Mouse (Mus musculus): ENCODE results near the gene Prss54. TPM values are rescaled to one million over a fixed set of nuclear protein-coding genes. Genes with fewer than 3 reads are reported as not detected.
"Not testable (repeated sequence)": the region's sequence is repeated elsewhere in the genome, so short reads cannot be mapped to it uniquely, and the experiment has no call there.

The Prss54 gene
- not detected in 2 replicates for polyA plus RNA-seq (2014; fragmentation: Nextera tagmentation; extraction: Ambion mirVana)

DNA sequence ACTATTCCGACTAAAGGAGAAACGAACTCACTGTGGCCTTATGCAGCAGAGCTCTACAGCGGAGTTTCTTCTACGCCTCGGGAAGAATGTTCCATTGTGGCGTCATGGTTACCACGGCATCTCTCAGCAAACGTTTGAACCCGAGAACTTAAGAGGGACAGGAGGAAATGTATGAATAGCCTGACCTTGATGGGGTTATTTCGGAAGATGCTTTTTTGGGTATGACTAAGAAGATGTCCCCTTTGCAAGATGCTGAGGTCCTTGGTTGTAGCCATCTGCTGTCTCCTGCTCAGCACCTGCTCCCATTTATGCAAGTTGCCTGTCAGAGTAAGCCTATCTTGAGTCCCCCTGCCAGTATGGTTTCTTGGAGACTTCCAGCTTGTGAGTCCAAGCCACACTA is at the start of gene Prss54:
Gene Prss54, minus strand, starts transcription at position 101 of the 400 bp plus-strand sequence.
- Histone ChIP-seq H3K36me3 (ENCODE audit: control insufficient read depth, insufficient read depth, low read length) (no peaks in the 10 kb centered on the region), H3K9ac (ENCODE audit: low read length) (no peak within 1 kb of the TSS), H3K9me3 (ENCODE audit: control insufficient read depth, low read length) (no peaks in the 10 kb centered on the region), H3K27ac (replicated peaks; ENCODE audit: low read depth, low read length) (no peak within 1 kb of the TSS), H3K4me2 (ENCODE audit: low read depth, severe bottlenecking) (no peak within 1 kb of the TSS), H3K27me3 (ENCODE audit: control insufficient read depth, insufficient read depth, low read length) (no peaks in the 10 kb centered on the region), H3K4me1 (ENCODE audit: control insufficient read depth, insufficient read depth, low read length) (no peaks in the 10 kb centered on the region), H3K4me3 (ENCODE audit: low read depth, low read length) (no peak within 1 kb of the TSS)
- no peak for ATAC-seq (ENCODE audit: insufficient number of reproducible peaks, low FRiP score, low TSS enrichment, low read depth)
- 92% methylated on average over 10 of the region's 10 CpGs for WGBS
- DNase-seq (ENCODE audit: low spot score), result no peak

DNA sequence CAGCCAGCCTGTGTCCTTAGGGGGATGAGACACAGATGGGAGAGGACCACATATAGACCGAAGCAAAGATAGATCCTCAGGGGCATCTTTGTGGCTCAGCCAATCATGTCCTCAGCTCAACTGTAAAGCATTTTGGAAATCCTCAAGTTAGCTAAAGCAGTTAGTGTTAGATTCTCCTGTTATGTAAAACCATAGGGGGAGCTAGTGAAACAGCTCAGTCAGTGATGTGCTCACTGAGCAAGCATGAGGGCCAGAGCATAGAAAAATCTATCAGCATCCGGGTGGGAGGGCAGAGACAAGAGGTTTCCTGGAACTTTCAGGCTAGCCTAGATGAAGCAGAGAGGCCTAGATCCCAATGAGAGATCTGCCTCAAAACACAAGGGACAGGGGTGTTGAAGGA is 48.7 kb upstream of the Prss54 start:
- ATAC-seq (ENCODE audit: insufficient number of reproducible peaks, low FRiP score, low TSS enrichment, low read depth), result no peak
- H3K9me3 ChIP-seq (ENCODE audit: control insufficient read depth, low read length), result no peaks in the 10 kb centered on the region
- no peak overlapping the region for H3K27ac ChIP-seq (replicated peaks; ENCODE audit: low read depth, low read length)
- H3K9ac ChIP-seq (ENCODE audit: low read length), result no peak overlapping the region
- H3K4me1 ChIP-seq (ENCODE audit: control insufficient read depth, insufficient read depth, low read length), result no peaks in the 10 kb centered on the region
- 88% methylated on average over 2 of the region's 2 CpGs for WGBS
- no peaks in the 10 kb centered on the region for H3K27me3 ChIP-seq (ENCODE audit: control insufficient read depth, insufficient read depth, low read length)
- no peak overlapping the region for H3K4me2 ChIP-seq (ENCODE audit: low read depth, severe bottlenecking)
- no peaks in the 10 kb centered on the region for H3K36me3 ChIP-seq (ENCODE audit: control insufficient read depth, insufficient read depth, low read length)
- H3K4me3 ChIP-seq (ENCODE audit: low read depth, low read length), result no peak overlapping the region
- no peak for DNase-seq (ENCODE audit: low spot score)

GRCm38 (mm10) chr8:95620046-95620445 is 43.9 kb upstream of the Prss54 start:
- H3K27ac ChIP-seq (replicated peaks; ENCODE audit: low read depth, low read length), result no peak overlapping the region
- no peaks in the 10 kb centered on the region for H3K4me1 ChIP-seq (ENCODE audit: control insufficient read depth, insufficient read depth, low read length)
- no peak overlapping the region for H3K4me3 ChIP-seq (ENCODE audit: low read depth, low read length)
- no peaks in the 10 kb centered on the region for H3K36me3 ChIP-seq (ENCODE audit: control insufficient read depth, insufficient read depth, low read length)
- no peaks in the 10 kb centered on the region for H3K27me3 ChIP-seq (ENCODE audit: control insufficient read depth, insufficient read depth, low read length)
- H3K9ac ChIP-seq (ENCODE audit: low read length), result no peak overlapping the region
- H3K4me2 ChIP-seq (ENCODE audit: low read depth, severe bottlenecking), result no peak overlapping the region
- 86% methylated on average over 2 of the region's 2 CpGs for WGBS
- ATAC-seq (ENCODE audit: insufficient number of reproducible peaks, low FRiP score, low TSS enrichment, low read depth) (no peak), DNase-seq (ENCODE audit: low spot score) (no peak)
- no peaks in the 10 kb centered on the region for H3K9me3 ChIP-seq (ENCODE audit: control insufficient read depth, low read length)

DNA sequence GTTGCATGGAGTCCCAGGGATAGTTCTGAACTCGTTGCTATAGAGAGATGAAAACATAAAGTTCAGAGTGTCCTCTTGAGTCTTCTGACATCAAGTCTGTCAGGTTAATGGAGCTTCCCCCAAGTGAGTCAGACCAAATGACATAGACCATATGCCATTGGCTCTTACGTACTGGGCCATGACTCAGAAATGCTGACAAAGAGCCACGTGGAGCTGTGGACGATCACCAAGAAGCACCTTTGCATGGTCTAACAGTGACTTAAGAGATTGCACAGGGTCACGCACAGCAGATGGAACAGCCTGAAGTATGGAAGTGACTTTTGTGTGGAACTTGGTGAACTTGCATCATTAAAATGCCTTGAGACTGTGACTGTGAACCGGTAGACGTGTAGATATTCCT is 40.2 kb upstream of the Prss54 start:
- H3K4me2 ChIP-seq (ENCODE audit: low read depth, severe bottlenecking), result no peak overlapping the region
- no peaks in the 10 kb centered on the region for H3K36me3 ChIP-seq (ENCODE audit: control insufficient read depth, insufficient read depth, low read length)
- H3K27me3 ChIP-seq (ENCODE audit: control insufficient read depth, insufficient read depth, low read length), result no peaks in the 10 kb centered on the region
- WGBS, result 88% methylated on average over 7 of the region's 7 CpGs
- H3K9me3 ChIP-seq (ENCODE audit: control insufficient read depth, low read length), result no peaks in the 10 kb centered on the region
- ATAC-seq (ENCODE audit: insufficient number of reproducible peaks, low FRiP score, low TSS enrichment, low read depth) (no peak), DNase-seq (ENCODE audit: low spot score) (no peak)
- no peaks in the 10 kb centered on the region for H3K4me1 ChIP-seq (ENCODE audit: control insufficient read depth, insufficient read depth, low read length)
- no peak overlapping the region for H3K27ac ChIP-seq (replicated peaks; ENCODE audit: low read depth, low read length)
- H3K4me3 ChIP-seq (ENCODE audit: low read depth, low read length), result no peak overlapping the region
- H3K9ac ChIP-seq (ENCODE audit: low read length), result no peak overlapping the region

DNA sequence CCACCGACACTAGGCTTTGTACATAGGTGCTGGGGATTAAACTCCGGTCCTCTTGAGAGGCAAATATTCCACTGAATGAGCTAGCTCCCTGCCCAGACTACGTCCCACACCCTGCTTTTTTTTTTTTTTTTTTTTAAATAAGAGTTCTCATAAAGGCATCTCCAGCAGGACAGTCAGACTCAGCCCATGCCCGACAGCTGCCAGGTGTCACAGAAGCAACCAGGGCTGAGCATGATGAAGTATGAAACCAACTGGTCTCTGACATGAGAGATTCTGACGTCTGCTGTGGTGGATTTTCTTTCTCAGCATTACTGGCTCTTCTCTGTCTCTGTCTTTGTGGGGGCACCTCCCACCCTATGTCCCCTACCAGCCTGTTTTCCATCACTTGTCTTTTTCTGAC is 35.6 kb upstream of the Prss54 start:
- Histone ChIP-seq H3K4me2 (ENCODE audit: low read depth, severe bottlenecking) (no peak overlapping the region), H3K9me3 (ENCODE audit: control insufficient read depth, low read length) (no peaks in the 10 kb centered on the region), H3K4me3 (ENCODE audit: low read depth, low read length) (no peak overlapping the region), H3K27ac (replicated peaks; ENCODE audit: low read depth, low read length) (no peak overlapping the region), H3K27me3 (ENCODE audit: control insufficient read depth, insufficient read depth, low read length) (no peaks in the 10 kb centered on the region), H3K9ac (ENCODE audit: low read length) (no peak overlapping the region), H3K36me3 (ENCODE audit: control insufficient read depth, insufficient read depth, low read length) (no peaks in the 10 kb centered on the region), H3K4me1 (ENCODE audit: control insufficient read depth, insufficient read depth, low read length) (no peaks in the 10 kb centered on the region)
- ATAC-seq (ENCODE audit: insufficient number of reproducible peaks, low FRiP score, low TSS enrichment, low read depth) (no peak), DNase-seq (ENCODE audit: low spot score) (no peak)
- WGBS, result 71% methylated on average over 5 of the region's 5 CpGs

GRCm38 (mm10) chr8:95610749-95611148 is 34.6 kb upstream of the Prss54 start:
- DNase-seq (ENCODE audit: low spot score) (no peak), ATAC-seq (ENCODE audit: insufficient number of reproducible peaks, low FRiP score, low TSS enrichment, low read depth) (no peak)
- Histone ChIP-seq H3K4me3 (ENCODE audit: low read depth, low read length) (no peak overlapping the region), H3K27ac (replicated peaks; ENCODE audit: low read depth, low read length) (no peak overlapping the region), H3K36me3 (ENCODE audit: control insufficient read depth, insufficient read depth, low read length) (no peaks in the 10 kb centered on the region), H3K9ac (ENCODE audit: low read length) (no peak overlapping the region), H3K4me1 (ENCODE audit: control insufficient read depth, insufficient read depth, low read length) (no peaks in the 10 kb centered on the region), H3K27me3 (ENCODE audit: control insufficient read depth, insufficient read depth, low read length) (no peaks in the 10 kb centered on the region), H3K9me3 (ENCODE audit: control insufficient read depth, low read length) (no peaks in the 10 kb centered on the region), H3K4me2 (ENCODE audit: low read depth, severe bottlenecking) (no peak overlapping the region)
- 87% methylated on average over 14 of the region's 14 CpGs for WGBS

- H3K9me3 ChIP-seq (ENCODE audit: control insufficient read depth, low read length), result no peaks in the 10 kb centered on the region
- no peaks in the 10 kb centered on the region for H3K4me1 ChIP-seq (ENCODE audit: control insufficient read depth, insufficient read depth, low read length)
- no peak overlapping the region for H3K9ac ChIP-seq (ENCODE audit: low read length)
- no peak overlapping the region for H3K4me2 ChIP-seq (ENCODE audit: low read depth, severe bottlenecking)
- H3K27me3 ChIP-seq (ENCODE audit: control insufficient read depth, insufficient read depth, low read length), result no peaks in the 10 kb centered on the region
- no peak overlapping the region for H3K4me3 ChIP-seq (ENCODE audit: low read depth, low read length)
- 84% methylated on average over 5 of the region's 5 CpGs for WGBS
- DNase-seq (ENCODE audit: low spot score) (no peak), ATAC-seq (ENCODE audit: insufficient number of reproducible peaks, low FRiP score, low TSS enrichment, low read depth) (no peak)
- H3K27ac ChIP-seq (replicated peaks; ENCODE audit: low read depth, low read length), result no peak overlapping the region
- H3K36me3 ChIP-seq (ENCODE audit: control insufficient read depth, insufficient read depth, low read length), result no peaks in the 10 kb centered on the region
Measured at GRCm38 (mm10) chr8:95609406-95609805, 33.3 kb upstream of the Prss54 start.

DNA sequence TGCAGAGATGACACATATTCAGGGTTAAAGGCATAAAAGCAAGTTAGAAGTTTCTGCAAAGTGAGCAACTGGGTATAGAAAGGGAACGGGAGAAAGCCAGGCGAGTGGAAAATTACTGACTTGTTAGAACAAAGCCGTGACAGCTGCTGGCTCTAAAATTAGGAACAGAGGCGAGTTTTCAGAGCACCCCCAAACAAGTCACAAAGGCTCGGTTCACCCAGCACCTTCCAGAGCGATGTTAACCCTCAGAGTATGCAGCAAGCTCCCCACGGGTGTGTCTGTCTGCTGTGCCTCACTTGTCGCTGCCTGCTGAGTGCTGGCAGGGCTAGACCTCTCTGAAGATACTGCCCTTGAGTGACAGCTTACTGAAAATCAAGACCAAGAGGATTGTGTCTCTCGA is 31.1 kb upstream of the Prss54 start:
- Histone ChIP-seq H3K9me3 (ENCODE audit: control insufficient read depth, low read length) (no peaks in the 10 kb centered on the region), H3K4me3 (ENCODE audit: low read depth, low read length) (no peak overlapping the region), H3K27ac (replicated peaks; ENCODE audit: low read depth, low read length) (no peak overlapping the region), H3K4me1 (ENCODE audit: control insufficient read depth, insufficient read depth, low read length) (no peaks in the 10 kb centered on the region), H3K4me2 (ENCODE audit: low read depth, severe bottlenecking) (no peak overlapping the region), H3K27me3 (ENCODE audit: control insufficient read depth, insufficient read depth, low read length) (no peaks in the 10 kb centered on the region), H3K9ac (ENCODE audit: low read length) (no peak overlapping the region), H3K36me3 (ENCODE audit: control insufficient read depth, insufficient read depth, low read length) (no peaks in the 10 kb centered on the region)
- DNase-seq (ENCODE audit: low spot score) (no peak), ATAC-seq (ENCODE audit: insufficient number of reproducible peaks, low FRiP score, low TSS enrichment, low read depth) (no peak)
- 49% methylated on average over 9 of the region's 9 CpGs for WGBS

DNA sequence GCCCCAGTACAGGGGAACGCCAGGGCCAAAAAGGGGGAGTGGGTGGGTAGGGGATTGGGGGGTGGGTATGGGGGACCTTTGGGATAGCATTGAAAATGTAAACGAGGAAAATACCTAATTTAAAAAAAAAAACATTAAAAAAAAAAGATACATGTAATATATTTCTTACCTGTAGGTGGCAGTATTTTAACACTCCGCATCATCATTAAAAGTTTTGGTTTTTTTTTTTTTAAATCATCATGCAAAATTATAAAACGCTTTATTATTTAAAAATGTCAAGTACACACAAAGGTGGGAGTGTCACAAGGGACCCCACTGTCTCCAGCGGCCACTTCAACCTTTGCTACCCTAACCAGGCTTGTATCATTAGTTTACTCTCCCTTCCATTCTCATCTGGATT is 30.4 kb upstream of the Prss54 start:
- not testable (repeated sequence) for H3K27ac ChIP-seq (replicated peaks; ENCODE audit: low read depth, low read length); DNase-seq (ENCODE audit: low spot score)

More for the DNA sequence above, 30.4 kb upstream of the Prss54 start:
- H3K36me3 ChIP-seq (ENCODE audit: control insufficient read depth, insufficient read depth, low read length); H3K9me3 ChIP-seq (ENCODE audit: control insufficient read depth, low read length); ATAC-seq (ENCODE audit: insufficient number of reproducible peaks, low FRiP score, low TSS enrichment, low read depth); H3K4me3 ChIP-seq (ENCODE audit: low read depth, low read length); H3K4me2 ChIP-seq (ENCODE audit: low read depth, severe bottlenecking); H3K4me1 ChIP-seq (ENCODE audit: control insufficient read depth, insufficient read depth, low read length); H3K27me3 ChIP-seq (ENCODE audit: control insufficient read depth, insufficient read depth, low read length); H3K9ac ChIP-seq (ENCODE audit: low read length): not testable (repeated sequence)
- 28% methylated on average over 4 of the region's 5 CpGs for WGBS

All from limb, embryonic 11.5 days (tissue).